In the genomic region with DNA sequence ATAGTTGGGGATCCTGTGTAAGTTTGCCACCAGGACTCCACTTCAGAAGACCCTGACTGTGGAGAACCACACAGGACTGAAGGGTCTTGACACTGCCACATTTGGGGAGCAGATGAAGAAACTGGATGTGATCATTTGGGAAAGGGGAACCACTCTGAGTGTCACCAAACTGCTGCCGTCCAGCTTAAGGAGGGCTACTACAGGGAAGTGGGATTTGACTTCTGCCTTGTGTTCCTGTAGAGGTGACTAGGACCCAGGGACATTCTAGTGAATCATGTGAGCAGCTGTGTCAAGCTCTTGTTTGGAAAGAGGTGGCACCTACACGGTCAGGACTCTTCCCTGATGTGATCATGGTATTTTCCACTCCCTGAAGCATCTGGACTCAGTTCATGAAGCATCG, we compare ENCODE assay signal across 21 mouse cellular contexts. TPM values are rescaled to one million over a fixed set of nuclear protein-coding genes. Genes with fewer than 3 reads are reported as not detected.
DNase-seq lines count a peak whose midpoint lies in the region; ATAC-seq lines count a peak whose summit lies in the region.
"Had no signal": no experiment of that assay in that cellular context is flagged by ENCODE, and none has a peak within 500 bp of the region (broad histone marks: within the 10 kb centered on the region; RNA-seq: fewer than 3 reads in every experiment).

No protein-coding gene starts in this region.

- no peaks in the 10 kb centered on the region for H3K9me3 ChIP-seq in forebrain, embryonic 13.5 days (replicated peaks)
- H3K9me3 ChIP-seq: embryonic facial prominence, embryonic 10.5 days; embryonic facial prominence, embryonic 12.5 days had no signal

- H3K27ac ChIP-seq in forebrain, embryonic 13.5 days = no peak overlapping the region
- H3K27ac ChIP-seq: embryonic facial prominence, embryonic 10.5 days; embryonic facial prominence, embryonic 12.5 days had no signal

- no peak for DNase-seq in frontal cortex, postnatal 25 days (ENCODE audit: low spot score in 2 of 2)
- DNase-seq in retina, postnatal 1 day = no peak
- DNase-seq: adrenal gland, adult 2 months; adrenal gland, postnatal 10 days; adrenal gland, postnatal 25 days; cerebellum, adult 11 months; cerebellum, adult 18-20 months; cerebellum, adult 8-10 months; cerebellum, adult 9-11 months; cerebellum, postnatal 14 days; cerebellum, postnatal 36 days had no signal

- no peaks in the 10 kb centered on the region for H3K27me3 ChIP-seq in forebrain, embryonic 13.5 days

- no peak overlapping the region for H3K4me2 ChIP-seq in forebrain, embryonic 13.5 days
- H3K4me2 ChIP-seq: embryonic facial prominence, embryonic 12.5 days had no signal

- 85% methylated on average over 3 of the region's 3 CpGs for WGBS in forebrain, embryonic 13.5 days

- ATAC-seq in granulocyte monocyte progenitor cell, adult 5-6 weeks (replicated peaks; ENCODE audit: poor library complexity, severe bottlenecking) = peak; percentile 87
- peak; percentile 63 for ATAC-seq in megakaryocyte progenitor cell, adult 5-6 weeks (replicated peaks; ENCODE audit: poor library complexity)
- ATAC-seq in forebrain, embryonic 13.5 days = no peak
- ATAC-seq: forebrain, embryonic 14.5 days; forebrain, embryonic 16.5 days had no signal

- no peaks in the 10 kb centered on the region for H3K4me1 ChIP-seq in forebrain, embryonic 13.5 days
- H3K4me1 ChIP-seq: embryonic facial prominence, embryonic 10.5 days; embryonic facial prominence, embryonic 12.5 days had no signal

- H3K9ac ChIP-seq in forebrain, embryonic 13.5 days = no peak overlapping the region
- H3K9ac ChIP-seq: embryonic facial prominence, embryonic 12.5 days had no signal

- no peak overlapping the region for H3K4me3 ChIP-seq in forebrain, embryonic 13.5 days
- H3K4me3 ChIP-seq: embryonic facial prominence, embryonic 10.5 days; embryonic facial prominence, embryonic 12.5 days had no signal

- H3K36me3 ChIP-seq in forebrain, embryonic 13.5 days (ENCODE audit: poor library complexity, severe bottlenecking) = no peaks in the 10 kb centered on the region
- H3K36me3 ChIP-seq: embryonic facial prominence, embryonic 10.5 days; embryonic facial prominence, embryonic 12.5 days had no signal

RNA-seq across cellular contexts. Expression of a gene that starts 5.0 kb away (rescaled TPM):
- not detected in 2 replicates for total RNA-seq in granulocyte monocyte progenitor cell, adult 5-6 weeks (2014; fragmentation: Nextera tagmentation)
- not detected in 2 replicates for total RNA-seq in granulocyte monocyte progenitor cell, adult 5-6 weeks (2017)
- not detected in 2 replicates for total RNA-seq in megakaryocyte progenitor cell, adult 5-6 weeks (2015)
- not detected in 2 replicates for total RNA-seq in megakaryocyte progenitor cell, adult 5-6 weeks (2017)
- polyA plus RNA-seq in forebrain, embryonic 13.5 days (2015; fragmentation: Nextera tagmentation; extraction: Ambion mirVana) = not detected in 2 replicates
- total RNA-seq: MEL had no signal
- polyA plus RNA-seq: C2C12; cortical plate, adult 2 months; forebrain, embryonic 16.5 days had no signal

RNA-seq across cellular contexts. Expression of a gene that starts 45.0 kb away (rescaled TPM):
- total RNA-seq in granulocyte monocyte progenitor cell, adult 5-6 weeks (2014; fragmentation: Nextera tagmentation) = 6.7 and 9.6 TPM in 2 replicates
- total RNA-seq in granulocyte monocyte progenitor cell, adult 5-6 weeks (2017) = 7.6 and 9.8 TPM in 2 replicates
- 2.9 and 3.9 TPM in 2 replicates for total RNA-seq in megakaryocyte progenitor cell, adult 5-6 weeks (2015)
- 8.1 and 9.2 TPM in 2 replicates for total RNA-seq in megakaryocyte progenitor cell, adult 5-6 weeks (2017)
- polyA plus RNA-seq in forebrain, embryonic 13.5 days (2015; fragmentation: Nextera tagmentation; extraction: Ambion mirVana) = 0.32 and 0.50 TPM in 2 replicates
- total RNA-seq: MEL had no signal
- polyA plus RNA-seq: C2C12 had no signal

RNA-seq across cellular contexts. Expression of a gene that starts 56.1 kb away (rescaled TPM):
- not detected in 2 replicates for total RNA-seq in granulocyte monocyte progenitor cell, adult 5-6 weeks (2014; fragmentation: Nextera tagmentation)
- total RNA-seq in granulocyte monocyte progenitor cell, adult 5-6 weeks (2017) = not detected in 2 replicates
- not detected in 2 replicates for total RNA-seq in megakaryocyte progenitor cell, adult 5-6 weeks (2015)
- 0.07 TPM in 1 of 2 replicates, not detected in the other for total RNA-seq in megakaryocyte progenitor cell, adult 5-6 weeks (2017)
- polyA plus RNA-seq in forebrain, embryonic 13.5 days (2015; fragmentation: Nextera tagmentation; extraction: Ambion mirVana) = 291 and 322 TPM in 2 replicates
- total RNA-seq: MEL had no signal
- polyA plus RNA-seq: C2C12 had no signal
